Mouse (Mus musculus): ENCODE measurements around the gene Ankrd2.

- TF ChIP-seq CTCF (IDR thresholded peaks at IDR 0.05; ENCODE audit: extremely low read depth, insufficient read depth, low read length): no peak
- no peak for TF ChIP-seq POLR2A (IDR thresholded peaks at IDR 0.05; ENCODE audit: extremely low read depth, insufficient read depth, low read length)
Measured at GRCm38 (mm10) chr19:42010436-42010835, 25.4 kb upstream of the Ankrd2 start.
